Mouse (Mus musculus) ZHBTc4 (cell line): Measurements from ENCODE around the gene Atoh8.

Experiments used
- DNase-seq: peaks from one replicate; pipeline ENCODE4 v3.0.0-alpha.2; 2011; ENCODE audit warnings: low read depth, low spot score

Gene Atoh8

GRCm38 (mm10) chr6:72254588-72255075 is 19.3 kb upstream of the Atoh8 start:
- DNase-seq = no peak

- no peak for DNase-seq
These were observed 18.7 kb upstream of the Atoh8 start for GRCm38 (mm10) chr6:72253911-72254587.

GRCm38 (mm10) chr6:72253168-72253567 is 17.8 kb upstream of the Atoh8 start:
- no peak for DNase-seq

- no peak for DNase-seq
These were observed 17.1 kb upstream of the Atoh8 start for GRCm38 (mm10) chr6:72252433-72252832.

DNA sequence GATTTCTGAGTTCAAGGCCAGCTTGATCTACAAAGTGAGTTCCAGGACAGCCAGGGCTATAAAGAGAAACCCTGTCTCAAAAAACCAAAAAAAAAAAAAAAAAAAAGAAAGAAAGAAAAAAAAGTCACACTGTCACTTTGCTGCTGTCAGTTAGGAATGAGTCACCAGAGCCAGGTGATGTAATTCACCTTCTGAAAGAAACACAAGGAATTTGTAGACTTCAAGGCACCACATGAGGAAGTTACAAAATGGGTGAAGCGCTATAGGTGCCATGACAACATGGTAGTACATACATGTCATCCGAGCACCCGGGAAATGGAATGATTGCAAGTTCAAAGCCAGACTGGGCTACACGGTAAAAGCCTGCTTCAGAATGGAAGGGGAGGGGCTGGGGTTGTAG is 14.6 kb upstream of the Atoh8 start:
- no peak for DNase-seq

DNA sequence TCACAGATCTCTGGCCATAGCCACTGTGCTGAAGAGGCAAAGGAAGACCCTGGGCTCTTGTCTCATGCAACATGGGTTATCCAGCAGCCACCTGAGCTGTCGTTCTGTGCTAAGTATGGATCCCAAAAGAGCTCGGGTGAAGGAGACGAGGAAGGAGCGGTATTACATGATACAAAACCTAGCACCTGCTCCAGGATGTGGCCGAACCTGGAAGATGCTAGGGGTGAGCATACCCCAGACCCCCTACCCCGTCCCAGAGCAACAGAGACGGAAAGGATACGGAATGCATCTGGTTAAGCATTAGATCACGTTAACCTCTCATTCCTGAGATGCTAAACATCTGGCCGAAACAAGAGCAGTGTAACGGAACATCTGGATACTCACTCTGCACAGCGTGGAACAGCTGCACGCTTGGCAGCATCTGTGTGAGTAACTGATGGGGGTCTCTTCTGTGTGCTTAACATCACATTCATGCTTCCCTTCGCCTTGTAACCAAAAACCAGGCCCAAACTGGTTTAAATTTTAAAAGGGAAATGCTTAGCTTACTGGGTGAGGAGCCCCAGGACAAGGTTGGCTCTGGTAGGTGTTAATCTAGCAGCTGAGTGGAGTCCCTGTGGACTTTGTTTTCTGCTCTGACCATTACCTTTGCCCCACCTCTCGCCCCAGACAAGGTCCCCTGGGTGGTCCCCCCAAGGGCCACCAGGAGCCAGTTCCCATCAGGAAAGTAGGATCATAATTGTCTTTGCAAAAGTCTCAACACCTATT is 13.0 kb upstream of the Atoh8 start:
- DNase-seq = no peak

GRCm38 (mm10) chr6:72246303-72246702 is 10.9 kb upstream of the Atoh8 start:
- DNase-seq = no peak

DNA sequence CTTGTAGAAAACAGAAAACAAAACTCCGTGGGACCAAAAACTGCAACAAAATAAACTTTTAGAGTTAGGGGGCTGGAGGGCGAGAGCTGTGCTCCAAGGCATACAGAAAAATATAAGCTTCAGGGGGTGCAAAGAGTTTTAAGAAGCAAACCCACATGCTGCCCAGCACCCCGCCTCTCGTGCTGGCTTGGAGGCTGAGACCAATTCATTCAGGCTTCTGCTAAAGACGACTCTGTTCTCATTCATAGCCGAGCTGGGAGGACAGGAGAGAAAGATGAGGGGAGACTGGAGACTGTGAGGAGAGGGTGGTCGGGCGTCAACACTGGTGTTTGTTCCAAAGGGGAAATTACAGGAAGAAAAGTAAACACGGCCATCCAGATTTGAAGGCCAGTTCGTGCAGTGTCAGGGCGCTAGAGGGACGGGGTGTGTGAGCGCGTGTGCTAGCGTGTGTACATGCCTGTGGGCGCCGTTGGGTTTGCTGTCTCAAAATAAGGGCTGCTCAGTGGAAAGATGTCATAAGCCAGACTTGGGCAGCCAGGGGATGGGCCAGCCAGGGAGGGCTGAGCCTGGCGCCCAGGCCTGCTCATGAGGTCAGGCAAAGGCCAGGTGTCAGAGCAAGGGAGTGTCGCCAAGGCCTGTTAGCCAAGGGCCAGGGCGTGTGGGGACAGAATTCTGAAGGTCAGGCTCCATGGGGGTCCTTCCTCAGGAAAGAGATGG is 9.3 kb upstream of the Atoh8 start:
- peak; percentile 21 for DNase-seq

DNA sequence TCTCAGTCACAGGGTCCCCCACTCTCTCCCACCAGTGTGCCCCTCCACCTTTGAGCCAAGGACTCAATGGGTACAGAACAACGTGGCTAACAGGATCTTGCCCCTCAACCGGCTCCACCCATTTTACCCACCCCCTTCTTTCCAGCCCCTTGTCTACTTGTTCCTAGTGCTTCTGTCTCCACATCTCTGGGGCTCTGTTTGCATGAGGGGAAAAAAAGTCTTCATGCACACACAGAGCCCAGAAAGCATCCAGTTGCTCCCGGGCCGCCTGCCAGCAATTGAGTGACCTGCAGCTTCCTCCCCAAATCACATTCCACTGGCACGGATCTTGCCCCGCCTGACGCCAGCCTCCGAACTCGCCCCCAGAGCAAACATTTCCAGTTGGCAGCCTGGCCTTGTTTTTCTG is 8.8 kb upstream of the Atoh8 start:
- no peak for DNase-seq

GRCm38 (mm10) chr6:72242532-72243320 is 7.3 kb upstream of the Atoh8 start:
- no peak for DNase-seq

DNA sequence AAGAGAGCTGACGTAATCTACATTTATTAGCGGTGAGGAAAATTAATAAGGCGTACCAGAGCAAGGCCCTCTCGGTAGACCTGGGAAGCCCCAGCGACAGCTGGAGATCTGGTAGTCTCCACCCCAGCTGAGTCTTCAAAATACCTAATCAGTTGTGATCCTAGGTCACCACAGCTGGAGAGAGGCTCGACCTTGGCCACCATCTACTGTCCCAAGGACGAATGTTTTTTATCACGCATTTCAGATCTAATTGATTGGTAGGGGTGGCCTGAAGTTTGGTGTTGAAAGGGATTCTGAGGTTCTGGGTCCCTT is 6.4 kb upstream of the Atoh8 start:
- DNase-seq = no peak

DNA sequence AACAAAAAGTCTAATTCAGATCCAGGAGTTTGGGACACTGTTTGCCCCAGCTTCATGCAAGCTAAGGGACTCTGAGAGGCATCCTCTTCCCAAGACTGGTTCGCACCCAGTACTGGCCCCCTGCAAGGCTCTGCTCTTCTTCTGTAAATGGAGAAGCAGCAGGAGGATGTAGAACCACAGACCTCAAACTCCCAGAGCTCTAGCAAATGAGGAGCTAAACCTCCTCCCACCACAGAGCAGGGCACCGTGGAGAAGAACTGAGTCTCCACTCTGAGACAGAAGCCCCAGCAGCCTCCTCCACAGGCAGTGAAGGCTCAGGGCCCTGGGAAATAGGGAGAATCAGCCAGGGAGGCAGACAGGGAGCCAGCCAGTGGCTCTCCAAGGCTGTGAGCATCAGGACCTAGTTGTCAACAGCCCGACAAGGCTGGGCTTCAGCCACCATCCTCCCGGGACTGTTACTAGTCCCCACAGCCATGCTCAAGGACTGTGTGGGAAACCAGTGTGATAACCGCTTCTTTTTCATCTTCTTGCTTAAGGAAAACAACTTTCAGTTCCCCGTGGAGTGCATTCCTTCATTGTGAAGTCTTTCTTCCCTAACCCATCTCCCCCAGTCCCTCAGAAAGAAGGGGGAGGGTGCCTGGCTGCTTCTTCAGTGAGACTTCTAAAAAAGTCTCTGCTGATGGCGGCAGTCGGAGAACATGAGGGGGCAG is 5.9 kb upstream of the Atoh8 start:
- DNase-seq = no peak

DNA sequence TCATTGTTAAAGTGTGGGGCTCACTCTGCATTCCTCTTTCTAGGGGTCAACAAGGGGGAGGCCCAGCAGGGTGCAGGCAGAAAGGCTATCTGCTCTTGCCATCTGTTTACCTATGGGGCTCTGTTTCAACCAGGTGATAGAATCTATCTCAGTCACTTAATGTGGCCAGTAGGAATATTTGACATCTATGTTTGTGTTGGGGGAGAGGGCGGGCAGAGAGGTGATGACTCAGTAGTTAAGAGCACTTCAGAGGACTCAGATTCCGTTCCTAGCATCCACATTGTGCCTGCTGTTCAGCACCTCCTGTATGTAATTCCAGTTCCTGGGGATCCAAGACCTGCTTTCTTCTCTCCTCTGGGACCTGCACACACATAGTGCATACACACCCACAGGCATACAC is 4.7 kb upstream of the Atoh8 start:
- no peak for DNase-seq

DNA sequence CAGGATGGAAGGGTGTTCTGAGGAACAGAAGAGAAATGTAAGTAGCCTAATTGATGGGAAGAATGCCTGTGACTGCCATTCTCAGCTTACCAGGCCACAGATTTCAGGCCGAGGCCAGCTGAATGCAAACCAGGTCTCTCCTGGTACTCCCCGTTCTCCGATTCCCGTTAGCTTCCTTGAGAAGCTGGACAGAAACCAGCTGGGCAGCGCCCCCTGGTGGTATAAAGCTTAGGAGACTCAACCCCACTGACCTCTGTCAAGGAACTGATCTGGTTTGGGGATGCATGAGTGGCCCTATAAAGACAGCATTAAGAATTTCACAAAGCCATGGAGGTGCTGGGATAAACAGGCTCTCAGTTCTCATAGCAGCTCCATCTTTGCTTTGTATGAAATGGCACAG is 1.7 kb upstream of the Atoh8 start:
- peak; percentile 90 for DNase-seq

DNA sequence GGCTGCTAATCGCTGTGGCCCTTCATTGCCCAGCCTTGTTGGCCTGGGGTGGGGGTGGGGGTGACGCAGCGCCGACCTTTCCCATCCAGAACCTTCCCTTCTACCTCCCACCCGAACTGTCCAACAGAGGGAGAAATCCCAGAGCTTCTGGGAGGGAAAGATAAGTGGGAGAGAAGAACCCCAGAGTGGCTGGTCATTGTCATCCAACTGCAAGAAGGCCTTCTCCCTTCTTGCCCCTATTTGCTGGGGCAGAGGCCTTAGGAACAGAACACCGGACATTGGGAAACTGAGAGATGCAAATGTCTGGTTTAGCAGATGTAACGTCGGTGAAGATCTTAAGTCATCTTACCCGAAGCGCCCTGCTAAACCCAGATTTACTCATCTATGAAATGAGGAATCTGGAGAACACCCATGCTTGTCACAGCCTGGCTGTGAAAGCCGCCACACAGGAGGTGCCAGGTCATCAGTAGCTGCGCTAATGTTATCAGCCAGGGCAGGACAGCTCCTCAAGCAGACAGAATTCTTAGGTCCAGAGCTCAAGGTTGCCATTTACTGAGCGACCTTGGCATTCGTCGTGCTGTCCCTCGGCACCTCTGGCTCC is 530 bp upstream of the Atoh8 start:
- DNase-seq = peak; percentile 17

- DNase-seq = peak; percentile 77
These were observed 842 bp downstream of the Atoh8 start for GRCm38 (mm10) chr6:72234372-72235097.

- DNase-seq = no peak
These were observed 1.4 kb downstream of the Atoh8 start for GRCm38 (mm10) chr6:72233950-72234349.

DNA sequence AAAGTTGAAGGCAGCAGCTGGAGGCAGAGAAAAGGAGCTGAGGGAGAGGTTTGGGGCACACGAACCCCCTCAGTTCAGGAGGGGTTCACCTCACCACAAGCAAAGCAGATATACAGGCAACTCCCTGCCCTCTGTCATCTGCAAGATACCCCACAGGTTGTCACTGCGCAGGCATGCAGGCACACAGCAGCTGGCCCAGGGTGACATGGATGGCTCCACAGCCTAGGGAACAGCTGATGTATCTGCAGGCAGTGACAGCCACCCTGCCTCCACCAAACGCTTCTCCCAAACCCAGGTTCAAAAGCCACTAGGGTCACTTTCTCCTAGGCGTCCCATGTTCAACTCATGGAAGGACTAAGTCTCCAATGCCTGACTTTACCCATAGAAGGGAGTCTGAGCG is 2.5 kb downstream of the Atoh8 start:
- no peak for DNase-seq

- no peak for DNase-seq
These were observed 3.0 kb downstream of the Atoh8 start for GRCm38 (mm10) chr6:72232411-72232810.

- no peak for DNase-seq
These were observed 4.5 kb downstream of the Atoh8 start for GRCm38 (mm10) chr6:72230875-72231274.
